Mouse (Mus musculus) MEL (cell line): ENCODE measurements around the gene Plxdc1. TPM values are rescaled to one million over a fixed set of nuclear protein-coding genes. Genes with fewer than 3 reads are reported as not detected.
A peak's percentile ranks its signal among the peaks of the same experiment; 100 is the strongest.

Experiments used
- DNase-seq: peaks from one replicate; pipeline ENCODE4 v3.0.0; 2011; ENCODE audit warnings: low read depth, low spot score
- H3K27ac ChIP-seq: 2 replicates; pipeline ENCODE4 v1.5.1; 2012; ENCODE audit warnings: low read depth, mild to moderate bottlenecking, control low read depth, low read length, moderate library complexity; ENCODE audit not compliant: control insufficient read depth
- H3K27me3 ChIP-seq, 2 experiments: fragments of 150-350 bp in 1 of 2; sonication (generic) in 1 of 2; 2 replicates each; pipeline ENCODE4 v1.6.1; 2012; ENCODE audit warnings: low read length in 2 of 2, mild to moderate bottlenecking in 2 of 2, improper control_type of control experiment in 1 of 2, moderate library complexity in 1 of 2; ENCODE audit not compliant: insufficient read depth in 2 of 2, control insufficient read depth in 1 of 2
- H3K36me3 ChIP-seq, 2 experiments: 2 replicates each; pipeline ENCODE4 v1.6.1; 2012 to 2014; ENCODE audit warnings: low read length in 2 of 2, improper control_type of control experiment in 1 of 2, inconsistent platforms in 1 of 2, mild to moderate bottlenecking in 1 of 2; ENCODE audit not compliant: insufficient read depth in 2 of 2, control insufficient read depth in 1 of 2
- H3K4me1 ChIP-seq, 2 experiments: fragments of 150-350 bp in 1 of 2; sonication (generic) in 1 of 2; 2 replicates each; pipeline ENCODE4 v1.6.1; 2012; ENCODE audit warnings: low read length in 2 of 2, improper control_type of control experiment in 1 of 2, mild to moderate bottlenecking in 1 of 2; ENCODE audit not compliant: insufficient read depth in 2 of 2, control insufficient read depth in 1 of 2
- H3K4me3 ChIP-seq, 2 experiments: fragments of 150-350 bp in 1 of 2; sonication (generic) in 1 of 2; 2 replicates each; pipeline ENCODE4 v1.5.1; 2012; ENCODE audit warnings: low read depth in 2 of 2, low read length in 2 of 2, mild to moderate bottlenecking in 2 of 2, moderate library complexity in 2 of 2, control low read depth in 1 of 2, improper control_type of control experiment in 1 of 2; ENCODE audit not compliant: control insufficient read depth in 1 of 2, insufficient read depth in 1 of 2
- H3K79me2 ChIP-seq: 2 replicates; pipeline ENCODE4 v1.6.1; 2012; ENCODE audit warnings: mild to moderate bottlenecking, low read length, moderate library complexity; ENCODE audit not compliant: control insufficient read depth, poor library complexity, insufficient read depth
- H3K9ac ChIP-seq: 2 replicates; pipeline ENCODE4 v1.6.1; 2012; ENCODE audit warnings: low read depth, mild to moderate bottlenecking, control low read depth, low read length, moderate library complexity; ENCODE audit not compliant: control insufficient read depth, poor library complexity, severe bottlenecking
- H3K9me3 ChIP-seq: fragments of 150-350 bp; sonication (generic); replicated peaks from 2 replicates; pipeline ENCODE4 v1.6.1; 2012; ENCODE audit warnings: mild to moderate bottlenecking, low read length, improper control_type of control experiment, moderate library complexity; ENCODE audit not compliant: insufficient read depth
- BHLHE40 ChIP-seq: IDR thresholded peaks from 2 replicates; pipeline ENCODE4 v1.6.1; 2012; ENCODE audit warnings: low read depth, mild to moderate bottlenecking, inconsistent platforms, low read length, improper control_type of control experiment, borderline replicate concordance
- CHD1 ChIP-seq: IDR thresholded peaks from 2 replicates; pipeline ENCODE4 v1.6.1; 2012; ENCODE audit warnings: low read depth, mild to moderate bottlenecking, inconsistent platforms, low read length, improper control_type of control experiment
- CHD2 ChIP-seq: IDR thresholded peaks from 2 replicates; pipeline ENCODE4 v1.6.1; 2011; ENCODE audit warnings: low read length, improper control_type of control experiment
- ELF1 ChIP-seq: IDR thresholded peaks from 2 replicates; pipeline ENCODE4 v1.6.1; 2014; ENCODE audit warnings: low read depth, mild to moderate bottlenecking, inconsistent platforms, low read length, improper control_type of control experiment, moderate library complexity
- ETS1 ChIP-seq: IDR thresholded peaks from 2 replicates; pipeline ENCODE4 v1.6.1; 2012; ENCODE audit warnings: low read depth, mild to moderate bottlenecking, inconsistent platforms, low read length, improper control_type of control experiment, moderate library complexity
- GATA1 ChIP-seq: IDR thresholded peaks from 2 replicates; pipeline ENCODE4 v1.6.1; 2011; ENCODE audit warnings: low read depth, low read length, improper control_type of control experiment
- HCFC1 ChIP-seq: IDR thresholded peaks from 2 replicates; pipeline ENCODE4 v1.6.1; 2012; ENCODE audit warnings: low read depth, mild to moderate bottlenecking, inconsistent platforms, low read length, improper control_type of control experiment, moderate library complexity
- KAT2A ChIP-seq: conservative IDR thresholded peaks from 2 replicates; pipeline ENCODE4 v1.6.1; 2012; ENCODE audit warnings: low read depth, low read length, improper control_type of control experiment, inconsistent platforms
- MAZ ChIP-seq: IDR thresholded peaks from 2 replicates; pipeline ENCODE4 v1.6.1; 2012; ENCODE audit warnings: low read depth, mild to moderate bottlenecking, inconsistent platforms, low read length, improper control_type of control experiment
- MEF2A ChIP-seq: IDR thresholded peaks from 2 replicates; pipeline ENCODE4 v1.6.1; 2014; ENCODE audit warnings: low read depth, mild to moderate bottlenecking, inconsistent platforms, low read length, improper control_type of control experiment; ENCODE audit not compliant: poor library complexity, insufficient replicate concordance, severe bottlenecking; ENCODE audit errors: extremely low read depth
- MXI1 ChIP-seq: IDR thresholded peaks from 2 replicates; pipeline ENCODE4 v1.6.1; 2011; ENCODE audit warnings: mild to moderate bottlenecking, low read depth, low read length, improper control_type of control experiment
- MYB ChIP-seq: IDR thresholded peaks from 2 replicates; pipeline ENCODE4 v1.6.1; 2011; ENCODE audit warnings: mild to moderate bottlenecking, low read depth, low read length, improper control_type of control experiment
- MYC ChIP-seq: IDR thresholded peaks from 2 replicates; pipeline ENCODE4 v1.6.1; 2011; ENCODE audit warnings: low read depth, mild to moderate bottlenecking, low read length, improper control_type of control experiment, moderate library complexity
- NELFE ChIP-seq: IDR thresholded peaks from 2 replicates; pipeline ENCODE4 v1.6.1; 2011; ENCODE audit warnings: low read depth, low read length, improper control_type of control experiment
- NRF1 ChIP-seq: IDR thresholded peaks from 2 replicates; pipeline ENCODE4 v1.6.1; 2014; ENCODE audit warnings: low read depth, mild to moderate bottlenecking, inconsistent platforms, low read length, improper control_type of control experiment, moderate library complexity; ENCODE audit not compliant: poor library complexity, insufficient read depth, severe bottlenecking
- POLR2A ChIP-seq, 2 experiments: IDR thresholded peaks; 2 replicates each; pipeline ENCODE4 v1.6.1; 2011 to 2012; ENCODE audit warnings: low read length in 2 of 2, mild to moderate bottlenecking in 2 of 2, control low read depth in 1 of 2, improper control_type of control experiment in 1 of 2, low read depth in 1 of 2, moderate library complexity in 1 of 2; ENCODE audit not compliant: control insufficient read depth in 1 of 2, insufficient read depth in 1 of 2, poor library complexity in 1 of 2
- POLR2AphosphoS2 ChIP-seq: IDR thresholded peaks from 2 replicates; pipeline ENCODE4 v1.6.1; 2011; ENCODE audit warnings: low read length, improper control_type of control experiment
- POLR2AphosphoS5 ChIP-seq: IDR thresholded peaks from 2 replicates; pipeline ENCODE4 v1.6.1; 2012; ENCODE audit warnings: low read depth, borderline replicate concordance, mild to moderate bottlenecking, inconsistent platforms, low read length, moderate library complexity, mixed read lengths
- RAD21 ChIP-seq: IDR thresholded peaks from 2 replicates; pipeline ENCODE4 v1.6.1; 2011; ENCODE audit warnings: mild to moderate bottlenecking, low read depth, low read length, improper control_type of control experiment
- SIN3A ChIP-seq: IDR thresholded peaks from 2 replicates; pipeline ENCODE4 v1.6.1; 2012; ENCODE audit warnings: low read length, improper control_type of control experiment, inconsistent platforms
- TBP ChIP-seq: IDR thresholded peaks from 2 replicates; pipeline ENCODE4 v1.8.0; 2011; ENCODE audit warnings: low read depth, low read length, improper control_type of control experiment
- UBTF ChIP-seq: IDR thresholded peaks from 2 replicates; pipeline ENCODE4 v1.6.1; 2012; ENCODE audit warnings: low read depth, mild to moderate bottlenecking, inconsistent platforms, low read length, improper control_type of control experiment, moderate library complexity, borderline replicate concordance; ENCODE audit not compliant: insufficient read depth
- USF1 ChIP-seq: IDR thresholded peaks from 2 replicates; pipeline ENCODE4 v1.6.1; 2014; ENCODE audit warnings: low read depth, mild to moderate bottlenecking, inconsistent platforms, low read length, improper control_type of control experiment, moderate library complexity
- USF2 ChIP-seq, 2 experiments: IDR thresholded peaks; 2 replicates each; pipeline ENCODE4 v1.6.1; 2011 to 2012; ENCODE audit warnings: improper control_type of control experiment in 2 of 2, low read length in 2 of 2, borderline replicate concordance in 1 of 2, inconsistent platforms in 1 of 2, low read depth in 1 of 2, mild to moderate bottlenecking in 1 of 2; ENCODE audit not compliant: insufficient read depth in 1 of 2
- ZKSCAN1 ChIP-seq: IDR thresholded peaks from 2 replicates; pipeline ENCODE4 v1.6.1; 2012; ENCODE audit warnings: low read depth, mild to moderate bottlenecking, inconsistent platforms, low read length, improper control_type of control experiment, moderate library complexity
- ZMIZ1 ChIP-seq: IDR thresholded peaks from 2 replicates; pipeline ENCODE4 v1.6.1; 2012; ENCODE audit warnings: low read depth, mild to moderate bottlenecking, inconsistent platforms, low read length, improper control_type of control experiment, moderate library complexity
- polyA plus RNA-seq, 2 experiments: library from polyadenylated mRNA; stranded (reverse) in 1 of 2; unstranded in 1 of 2; fragments of >175 nt in 1 of 2; fragments of >200 nt in 1 of 2; gene quantifications; 2 replicates each; pipeline versions ENCODE4 v1.2.1 to v1.2.4; 2012; ENCODE audit warnings: low replicate concordance in 2 of 2, low read depth in 1 of 2; ENCODE audit not compliant: insufficient read length in 2 of 2, insufficient read depth in 1 of 2, missing spikeins in 1 of 2
- total RNA-seq: library from RNA; depleted of rRNA; stranded (reverse); fragments of 300-350 nt; gene quantifications from 2 replicates; pipeline ENCODE4 v1.2.3, GENCODE M21; 2012

Plxdc1 gene
- total and polyA plus RNA-seq, 3 experiments: 13.1 to 24.5 TPM; not detected in 1

- DNase-seq: peak; percentile 67
- peak overlapping the region; percentile 81 to 93 for H3K4me3 ChIP-seq
- peaks cover 12 to 20% of the 10 kb centered on the region in 2 experiments for H3K36me3 ChIP-seq
- peak overlapping the region; percentile 96 for H3K9ac ChIP-seq
- no peaks in the 10 kb centered on the region for H3K27me3 ChIP-seq
- TF ChIP-seq ELF1 (peak; percentile 52), MEF2A (no peak), POLR2AphosphoS2 (peak; percentile 51; the same call in 1 of the 2 replicates), POLR2A (IDR thresholded peaks at IDR 0.05; ENCODE audit: control insufficient read depth in 1 of 2, insufficient read depth in 1 of 2, low read depth in 1 of 2, low read length in 2 of 2, poor library complexity in 1 of 2) (peak in 1 of 2 experiments; percentile 2; a peak in 2 of 4 replicates), ZMIZ1 (no peak), MXI1 (no peak), TBP (0 out of 2 replicates have a peak, but pooled peaks have one; percentile 32), POLR2AphosphoS5 (no peak)
- H3K79me2 ChIP-seq: peaks cover 25% of the 10 kb centered on the region
- no peaks in the 10 kb centered on the region for H3K9me3 ChIP-seq
- peak overlapping the region; percentile 90 for H3K27ac ChIP-seq
- peaks cover 6 to 22% of the 10 kb centered on the region in 2 experiments; a peak in 3 of 4 replicates for H3K4me1 ChIP-seq
Measured at GRCm38 (mm10) chr11:98027297-98027688, 41.0 kb upstream of the Plxdc1 start.

DNA sequence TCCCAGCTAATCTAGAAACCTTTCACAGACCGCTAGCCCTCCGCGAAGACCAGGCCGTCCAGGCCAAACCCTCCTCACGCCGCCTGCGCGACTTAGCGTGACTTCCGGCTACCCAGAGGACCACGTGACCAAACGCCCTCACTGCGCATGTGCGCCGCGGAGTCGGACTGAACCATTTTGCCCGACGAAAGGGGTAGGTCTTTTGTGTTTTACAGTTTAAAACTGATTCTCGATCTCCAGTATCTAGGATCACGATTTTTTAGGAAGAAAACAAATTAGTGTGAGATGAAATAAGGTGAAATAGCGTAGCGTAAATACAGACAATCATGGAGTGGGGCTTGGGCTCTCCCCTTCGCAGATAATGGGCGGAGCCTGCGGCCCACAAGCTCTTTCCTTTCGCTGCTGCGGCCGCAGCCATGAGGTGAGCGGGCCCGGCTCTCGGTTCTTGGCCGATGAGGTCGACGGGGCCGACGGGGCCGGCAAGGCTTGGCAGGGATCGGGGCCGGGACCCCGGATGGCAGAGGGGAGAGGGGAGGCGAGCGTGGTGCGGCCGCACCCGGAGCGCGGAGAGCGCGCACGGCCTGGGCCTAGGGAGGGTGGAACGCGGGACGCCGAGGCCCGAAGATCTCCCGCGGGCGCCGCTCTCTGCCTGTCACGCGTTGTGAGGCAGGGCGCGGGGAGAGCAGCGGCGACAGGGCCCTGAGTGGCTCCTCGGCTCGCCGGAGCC, 40.5 kb upstream of the Plxdc1 start, which contains the start of gene Rpl19:
Rpl19 (plus strand) TSS at position 141 of the 727 bp plus-strand sequence.
- Histone ChIP-seq H3K79me2 (peaks cover 28% of the 10 kb centered on the region), H3K36me3 (peaks cover 12 to 20% of the 10 kb centered on the region in 2 experiments), H3K27ac (peak within 1 kb of the TSS; percentile 90), H3K4me1 (peaks cover 6 to 22% of the 10 kb centered on the region in 2 experiments; a peak in 3 of 4 replicates), H3K9me3 (no peaks in the 10 kb centered on the region), H3K9ac (peak within 1 kb of the TSS; percentile 96), H3K27me3 (no peaks in the 10 kb centered on the region), H3K4me3 (peak within 1 kb of the TSS; percentile 81 to 93)
- DNase-seq: peak; percentile 96
- TF ChIP-seq TBP (peak; percentile 97), CHD1 (peak; percentile 100), GATA1 (no peak; the same call in 1 of the 2 replicates), POLR2AphosphoS2 (peak; percentile 97), MEF2A (no peak), SIN3A (peak; percentile 93), UBTF (no peak), POLR2A (IDR thresholded peaks at IDR 0.05; ENCODE audit: control insufficient read depth in 1 of 2, insufficient read depth in 1 of 2, low read depth in 1 of 2, low read length in 2 of 2, poor library complexity in 1 of 2) (peak; percentile 87 to 97), MYB (no peak), MXI1 (peak; percentile 97), HCFC1 (peak; percentile 89), RAD21 (no peak), BHLHE40 (peak; percentile 66), USF2 (IDR thresholded peaks at IDR 0.05; ENCODE audit: borderline replicate concordance in 1 of 2, insufficient read depth in 1 of 2, low read depth in 1 of 2, low read length in 2 of 2) (peak; percentile 93 to 98), NRF1 (peak; percentile 100; the same call in 1 of the 2 replicates), ZKSCAN1 (no peak), ELF1 (peak; percentile 98), MAZ (peak; percentile 54), USF1 (peak; percentile 100), KAT2A (peak; percentile 75), NELFE (peak; percentile 98), ETS1 (peak; percentile 36; the same call in 1 of the 2 replicates), MYC (peak; percentile 95), ZMIZ1 (peak; percentile 96), CHD2 (peak; percentile 87)
